Mouse (Mus musculus) spleen, postnatal 14 days (tissue): ENCODE results near the gene Fam71e2.
A peak's percentile ranks its signal among the peaks of the same experiment; 100 is the strongest.

ENCODE experiments used
- DNase-seq, 2 experiments: peaks; one replicate each; pipeline ENCODE4 v3.0.0; 2021 to 2022; ENCODE audit warnings: low spot score in 2 of 2

The Fam71e2 gene

GRCm38 (mm10) chr7:4739041-4739543, 32.0 kb downstream of the Fam71e2 start:
- no peak for DNase-seq

GRCm38 (mm10) chr7:4732968-4733392, 38.1 kb downstream of the Fam71e2 start:
- no peak for DNase-seq

- no peak for DNase-seq
Measured at GRCm38 (mm10) chr7:4731090-4731489, 40.0 kb downstream of the Fam71e2 start.

GRCm38 (mm10) chr7:4725169-4725568, 45.9 kb downstream of the Fam71e2 start, which contains the start of gene Tmem150b:
Tmem150b (minus strand) TSS chr7:4725249.
- no peak for DNase-seq

GRCm38 (mm10) chr7:4724359-4724758, 46.7 kb downstream of the Fam71e2 start:
- no peak for DNase-seq

GRCm38 (mm10) chr7:4723508-4723907, 47.6 kb downstream of the Fam71e2 start:
- no peak for DNase-seq

GRCm38 (mm10) chr7:4719276-4719675, 51.8 kb downstream of the Fam71e2 start:
- DNase-seq = no peak

- DNase-seq = no peak
Measured at GRCm38 (mm10) chr7:4716955-4717354, 54.1 kb downstream of the Fam71e2 start.

GRCm38 (mm10) chr7:4712594-4712993, 58.5 kb downstream of the Fam71e2 start:
- DNase-seq = no peak

- peak in 1 of 2 experiments; percentile 43 for DNase-seq
Measured at GRCm38 (mm10) chr7:4705098-4705497, 66.0 kb downstream of the Fam71e2 start.
